Comparison of ENCODE assay signal across 16 mouse cellular contexts in the genomic region with DNA sequence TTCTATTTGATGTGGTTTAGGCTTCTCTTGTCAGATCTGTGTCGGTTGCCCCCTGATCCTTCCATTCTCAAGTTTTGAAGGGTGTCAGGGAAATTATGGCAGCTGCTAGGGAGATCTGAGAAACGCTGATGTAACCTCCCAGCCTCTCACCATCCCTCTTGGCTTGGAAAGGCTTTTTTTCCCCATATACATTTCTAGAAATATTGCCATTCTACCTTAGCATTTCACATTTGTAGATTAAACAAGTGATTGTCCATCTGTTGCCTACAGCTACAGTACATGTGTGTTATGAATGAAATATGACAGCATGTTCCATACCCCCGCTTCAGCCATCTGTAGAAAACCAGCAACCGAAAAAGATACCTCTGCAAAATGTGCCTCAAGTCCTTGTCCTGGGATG.
"Had no signal": no experiment of that assay in that cellular context is flagged by ENCODE, and none has a peak within 500 bp of the region (broad histone marks: within the 10 kb centered on the region; RNA-seq: fewer than 3 reads in every experiment).

No protein-coding gene starts in this region.

- H3K9ac ChIP-seq: intestine, embryonic 15.5 days; kidney, embryonic 15.5 days; liver, embryonic 15.5 days; midbrain, embryonic 13.5 days; neural tube, embryonic 15.5 days had no signal

- ATAC-seq: intestine, embryonic 15.5 days; midbrain, embryonic 13.5 days had no signal

- H3K36me3 ChIP-seq: liver, embryonic 15.5 days; midbrain, embryonic 13.5 days; neural tube, embryonic 15.5 days had no signal

- H3K4me1 ChIP-seq: intestine, embryonic 15.5 days; kidney, embryonic 15.5 days; liver, embryonic 15.5 days; midbrain, embryonic 13.5 days; neural tube, embryonic 15.5 days had no signal

- H3K4me3 ChIP-seq: intestine, embryonic 15.5 days; kidney, embryonic 15.5 days; left cerebral cortex, adult 2 months; limb, embryonic 10.5 days; liver, embryonic 15.5 days; midbrain, embryonic 13.5 days; myocyte; neural tube, embryonic 15.5 days had no signal

- H3K27ac ChIP-seq: intestine, embryonic 15.5 days; kidney, embryonic 15.5 days; left cerebral cortex, adult 2 months; limb, embryonic 10.5 days; liver, embryonic 15.5 days; midbrain, embryonic 13.5 days; neural tube, embryonic 15.5 days had no signal

- H3K9me3 ChIP-seq: intestine, embryonic 15.5 days; kidney, embryonic 15.5 days; limb, embryonic 10.5 days; liver, embryonic 15.5 days; midbrain, embryonic 13.5 days; neural tube, embryonic 15.5 days had no signal

- H3K27me3 ChIP-seq: intestine, embryonic 15.5 days; kidney, embryonic 15.5 days; liver, embryonic 15.5 days; midbrain, embryonic 13.5 days; neural tube, embryonic 15.5 days had no signal

- DNase-seq: kidney, adult 2 months; kidney, postnatal 25 days; lung, adult 2 months; right cerebral cortex, postnatal 4 days; spleen, adult 18-20 months; thymus, adult 18-20 months; thymus, postnatal 14 days had no signal

- H3K4me2 ChIP-seq: intestine, embryonic 15.5 days; kidney, embryonic 15.5 days; liver, embryonic 11.5 days; liver, embryonic 15.5 days; midbrain, embryonic 13.5 days; neural tube, embryonic 15.5 days had no signal
